8 mouse cellular contexts compared by ENCODE assay signal in the genomic region with DNA sequence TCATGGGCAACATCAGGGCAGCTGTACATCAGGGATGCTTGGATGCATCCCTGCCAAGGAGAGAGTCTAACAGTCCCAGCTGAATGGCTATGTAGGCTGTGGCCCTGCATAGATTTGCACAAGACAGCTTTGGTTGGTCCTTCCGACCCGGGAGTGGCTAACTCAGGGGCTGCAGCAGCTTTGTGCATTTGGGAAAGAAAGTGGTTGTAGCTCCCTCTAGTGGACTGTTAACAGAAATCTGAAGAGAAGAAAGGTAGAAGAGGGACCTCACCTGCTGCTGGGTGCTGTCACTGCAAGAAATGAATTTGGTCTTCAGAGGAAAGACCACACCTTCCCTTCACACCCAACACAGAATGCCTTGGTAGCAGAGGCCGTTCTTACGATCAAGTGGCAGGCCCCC. TPM values are rescaled to one million over a fixed set of nuclear protein-coding genes. Genes with fewer than 3 reads are reported as not detected.
DNase-seq lines count a peak whose midpoint lies in the region; ATAC-seq and TF ChIP-seq lines count a peak whose summit lies in the region.

No protein-coding gene starts in this region.

- DNase-seq in layer of hippocampus, adult 2 months (ENCODE audit: low spot score in 2 of 2) = peak in 1 of 2 experiments; percentile 53
- no peak for DNase-seq in layer of hippocampus, adult 9-11 months
- peak; percentile 31 for DNase-seq in Muller cell, postnatal 12 days (ENCODE audit: inconsistent ontology term)
- peak; percentile 43 to 68 for DNase-seq in cerebellum, adult 2 months
- peak; percentile 56 for DNase-seq in limb, embryonic 11.5 days (ENCODE audit: low spot score)
- DNase-seq in urinary bladder, postnatal 36 days (ENCODE audit: low spot score in 2 of 2) = no peak
- no peak for DNase-seq in layer of hippocampus, postnatal 10 days (ENCODE audit: low spot score in 2 of 2)
- no peak for DNase-seq in gastrocnemius, postnatal 4 days (ENCODE audit: low spot score in 2 of 2)

- ATAC-seq in limb, embryonic 11.5 days (ENCODE audit: insufficient number of reproducible peaks, low FRiP score, low TSS enrichment, low read depth) = no peak

- WGBS in cerebellum, adult 2 months = 36% methylated on average over 4 of the region's 4 CpGs
- 30% methylated on average over 4 of the region's 4 CpGs for WGBS in limb, embryonic 11.5 days

- no peaks in the 10 kb centered on the region for H3K9me3 ChIP-seq in limb, embryonic 11.5 days (ENCODE audit: control insufficient read depth, low read length)

- TF ChIP-seq CTCF in layer of hippocampus, adult 2 months (conservative IDR thresholded peaks at IDR 0.05) = peak; percentile 83
- TF ChIP-seq CTCF in cerebellum, adult 2 months (IDR thresholded peaks at IDR 0.05; ENCODE audit: borderline replicate concordance, insufficient read depth, low read depth, low read length) = peak; percentile 65

- no peak overlapping the region for H3K4me2 ChIP-seq in limb, embryonic 11.5 days (ENCODE audit: low read depth, severe bottlenecking)

- no peak for TF ChIP-seq POLR2A in cerebellum, adult 2 months (IDR thresholded peaks at IDR 0.05; ENCODE audit: borderline replicate concordance, insufficient read depth, low read length)

- H3K36me3 ChIP-seq in limb, embryonic 11.5 days (ENCODE audit: control insufficient read depth, insufficient read depth, low read length) = no peaks in the 10 kb centered on the region

- no peaks in the 10 kb centered on the region for H3K27me3 ChIP-seq in cerebellum, adult 2 months (ENCODE audit: control insufficient read depth, insufficient read depth, low read length)
- no peaks in the 10 kb centered on the region for H3K27me3 ChIP-seq in limb, embryonic 11.5 days (ENCODE audit: control insufficient read depth, insufficient read depth, low read length)

- peaks cover 7% of the 10 kb centered on the region; the same call in 1 of the 2 replicates for H3K4me1 ChIP-seq in cerebellum, adult 2 months (ENCODE audit: control insufficient read depth, insufficient read depth, low read length)
- no peaks in the 10 kb centered on the region for H3K4me1 ChIP-seq in limb, embryonic 11.5 days (ENCODE audit: control insufficient read depth, insufficient read depth, low read length)

- peak overlapping the region; percentile 59; the same call in 1 of the 2 replicates for H3K27ac ChIP-seq in layer of hippocampus, adult 2 months
- H3K27ac ChIP-seq in cerebellum, adult 2 months (ENCODE audit: insufficient read depth, low read length) = no peak overlapping the region
- H3K27ac ChIP-seq in limb, embryonic 11.5 days (replicated peaks; ENCODE audit: low read depth, low read length) = no peak overlapping the region

- no peak overlapping the region for H3K4me3 ChIP-seq in layer of hippocampus, adult 2 months
- no peak overlapping the region for H3K4me3 ChIP-seq in cerebellum, adult 2 months (replicated peaks; ENCODE audit: insufficient read depth, low read depth, low read length)
- H3K4me3 ChIP-seq in limb, embryonic 11.5 days (ENCODE audit: low read depth, low read length) = no peak overlapping the region

- no peak overlapping the region for H3K9ac ChIP-seq in limb, embryonic 11.5 days (ENCODE audit: low read length)

RNA-seq across cellular contexts. Expression of a gene that starts 36.0 kb away (rescaled TPM):
- 10 to 100 TPM; 46.6 to 48.5 TPM for total RNA-seq in layer of hippocampus, adult 2 months (2021)
- 44.2 and 47.3 TPM in 2 replicates for polyA plus RNA-seq in cerebellum, adult 2 months (2012; rRNA removed)
- 5.3 and 6.8 TPM in 2 replicates for polyA plus RNA-seq in limb, embryonic 11.5 days (2014; fragmentation: Nextera tagmentation; extraction: Ambion mirVana)
- total RNA-seq in layer of hippocampus, postnatal 10 days (2021) = 10 to 100 TPM; 53.2 to 59.6 TPM
- total RNA-seq in gastrocnemius, postnatal 4 days (2021) = 1 to 10 TPM; 5.3 to 5.8 TPM

RNA-seq across cellular contexts. Expression of a gene that starts 58.2 kb away (rescaled TPM):
- total RNA-seq in layer of hippocampus, adult 2 months (2021) = 100 to 1,000 TPM; 115 to 119 TPM
- polyA plus RNA-seq in cerebellum, adult 2 months (2012; rRNA removed) = 71.1 and 72.6 TPM in 2 replicates
- 0.23 and 0.38 TPM in 2 replicates for polyA plus RNA-seq in limb, embryonic 11.5 days (2014; fragmentation: Nextera tagmentation; extraction: Ambion mirVana)
- 10 to 100 TPM; 48.5 to 53.7 TPM for total RNA-seq in layer of hippocampus, postnatal 10 days (2021)
- total RNA-seq in gastrocnemius, postnatal 4 days (2021) = 1 to 10 TPM; 5.7 to 7.0 TPM

Comparison
In these comparisons a context has a peak if more than half of its experiments do, and no peak if none do; other contexts are left out.
1. DNase-seq: peak in Muller cell, postnatal 12 days (single experiment), cerebellum, adult 2 months (2 of 2) and limb, embryonic 11.5 days (single experiment); none in layer of hippocampus, adult 9-11 months (single experiment), urinary bladder, postnatal 36 days (0 of 2), layer of hippocampus, postnatal 10 days (0 of 2) and gastrocnemius, postnatal 4 days (0 of 2).
2. RNA of a gene that starts 36.0 kb away (total RNA-seq): 53.2 to 59.6 TPM in layer of hippocampus, postnatal 10 days and 46.6 to 48.5 TPM in layer of hippocampus, adult 2 months; 5.3 to 5.8 TPM in gastrocnemius, postnatal 4 days; every median in the first group is over 4 times any median in the second.
3. RNA of a gene that starts 58.2 kb away (total RNA-seq): 115 to 119 TPM in layer of hippocampus, adult 2 months and 48.5 to 53.7 TPM in layer of hippocampus, postnatal 10 days; 5.7 to 7.0 TPM in gastrocnemius, postnatal 4 days; every median in the first group is over 4 times any median in the second.